Mouse (Mus musculus) heart, postnatal 36 days (tissue): ENCODE measurements around the gene Rbm18. TPM values are rescaled to one million over a fixed set of nuclear protein-coding genes. Genes with fewer than 3 reads are reported as not detected.

Source experiments
- DNase-seq, 2 experiments: peaks; one replicate each; pipeline ENCODE4 v3.0.0; 2021 to 2022
- intact Hi-C: fragments of 180-260 bp; cut with DNase I; formaldehyde crosslinking; loops from one replicate; pipeline ENCODE4 v1.15.1; 2025
- total RNA-seq, 2 experiments: library from RNA; stranded (reverse); gene quantifications; 2 replicates each; pipeline ENCODE4 v1.2.3; 2021

The Rbm18 gene
- total RNA-seq, 2 experiments from 2014 or later: 32.7 to 38.0 TPM

GRCm38 (mm10) chr2:36081446-36081845, 55.1 kb downstream of the Rbm18 start:
- intact Hi-C loops: no loop called here
- DNase-seq: no peak

GRCm38 (mm10) chr2:36077160-36077761, 59.3 kb downstream of the Rbm18 start:
- intact Hi-C loops: no loop called here
- DNase-seq: no peak

GRCm38 (mm10) chr2:36075210-36075609, 61.4 kb downstream of the Rbm18 start:
- intact Hi-C loops: no loop called here
- DNase-seq: no peak

- no peak for DNase-seq
- intact Hi-C loops: no loop called here
Measured at GRCm38 (mm10) chr2:36073781-36074180, 62.8 kb downstream of the Rbm18 start.

GRCm38 (mm10) chr2:36071660-36072305, 64.8 kb downstream of the Rbm18 start:
- no peak for DNase-seq
- intact Hi-C loops: no loop called here

GRCm38 (mm10) chr2:36067132-36067531, 69.4 kb downstream of the Rbm18 start:
- intact Hi-C loops: no loop called here
- DNase-seq: no peak

Other genes starting within 250 kb of the Rbm18 start
- 1 to 10 TPM; 1.1 to 2.5 TPM for gene Ttll11, start 156.9 kb downstream of the Rbm18 start, total RNA-seq
- gene Ndufa8, start 87.4 kb downstream of the Rbm18 start, total RNA-seq: 100 to 1,000 TPM; 662 to 685 TPM
- not detected for gene Morn5, start 87.3 kb downstream of the Rbm18 start, total RNA-seq
- 1 to 10 TPM; 5.5 to 9.0 TPM for gene Lhx6, start 31.4 kb downstream of the Rbm18 start, total RNA-seq
- 10 to 100 TPM; 43.4 to 43.7 TPM for gene Mrrf, start 384 bp downstream of the Rbm18 start, total RNA-seq
- 10 to 100 TPM; 18.9 to 20.8 TPM for gene Ptgs1, start 93.7 kb upstream of the Rbm18 start, total RNA-seq
- gene Olfr338, start 236.7 kb upstream of the Rbm18 start, total RNA-seq: not detected